Mouse (Mus musculus) sigmoid colon, adult 10 weeks (tissue): Measurements from ENCODE around the gene Brwd3. TPM values are rescaled to one million over a fixed set of nuclear protein-coding genes. Genes with fewer than 3 reads are reported as not detected.

Experiments used
- polyA plus RNA-seq: library from polyadenylated mRNA; stranded (reverse); fragments of 350-450 nt; fragmentation: Illumina TruSeq; extraction: RNeasy Lipid Tissue Mini Kit (QIAGEN cat#74804); gene quantifications from one replicate; pipeline ENCODE4 v1.2.3, GENCODE M21; 2014; ENCODE audit warnings: low read depth, low replicate concordance

The Brwd3 gene
- 25.8 TPM for polyA plus RNA-seq

DNA sequence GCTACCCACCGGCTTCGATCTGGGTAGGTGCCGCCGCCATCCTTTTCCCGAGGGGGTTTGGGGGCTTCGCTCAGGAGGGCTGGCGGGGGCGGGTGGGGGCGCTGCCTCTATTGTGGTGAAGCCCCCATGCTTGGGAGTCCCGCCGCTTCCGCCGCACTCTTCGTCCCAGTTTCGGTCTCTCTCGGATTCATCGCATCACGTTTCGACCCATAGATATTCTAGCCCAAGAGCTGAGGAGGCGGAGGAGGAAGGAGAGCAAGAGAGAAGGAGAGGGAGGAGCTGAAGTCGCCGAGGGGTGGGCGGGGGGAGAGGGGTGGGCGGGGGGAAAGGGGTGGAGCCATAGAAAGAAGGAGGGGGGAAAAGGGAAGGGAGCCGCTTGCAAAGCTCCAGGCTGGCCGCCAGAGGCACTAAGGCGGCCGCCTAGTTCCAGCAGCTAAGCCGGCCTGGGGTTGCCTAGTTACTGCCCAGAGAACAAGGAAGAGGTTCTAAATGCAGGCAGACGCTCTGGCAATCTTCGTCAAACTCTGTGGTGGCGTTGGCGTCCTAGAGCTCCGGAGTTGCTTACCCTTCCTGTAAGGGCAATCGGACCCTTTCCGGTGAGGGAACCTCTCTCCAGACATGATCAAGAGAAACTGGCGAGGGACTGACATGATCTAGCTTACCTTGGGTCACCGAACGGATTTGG, at the start of gene Brwd3:
Brwd3 (minus strand) TSS at position 283 of the 685 bp plus-strand sequence.

Other genes with a start within 250 kb of the Brwd3 start
- 2.6 TPM for gene Gm379, start 169.5 kb downstream of the Brwd3 start, polyA plus RNA-seq
- gene Hmgn5, start 179.0 kb upstream of the Brwd3 start, polyA plus RNA-seq, result 205 TPM